Mouse (Mus musculus): ENCODE results near the gene Acot1. TPM values are rescaled to one million over a fixed set of nuclear protein-coding genes. Genes with fewer than 3 reads are reported as not detected.
"Not testable (repeated sequence)": the region's sequence is repeated elsewhere in the genome, so short reads cannot be mapped to it uniquely, and the experiment has no call there.

Gene Acot1
- total and polyA plus RNA-seq, 3 experiments: 1.5 to 12.7 TPM; not detected in 1

GRCm38 (mm10) chr12:84044045-84044444 is 34.8 kb downstream of the Acot1 start:
- Histone ChIP-seq H3K9me3 (replicated peaks; ENCODE audit: insufficient read depth, low read length) (no peaks in the 10 kb centered on the region), H3K27me3 (ENCODE audit: control insufficient read depth in 1 of 2, insufficient read depth in 2 of 2, low read length in 2 of 2) (no peaks in the 10 kb centered on the region), H3K79me2 (ENCODE audit: control insufficient read depth, insufficient read depth, low read length, poor library complexity) (no peaks in the 10 kb centered on the region), H3K27ac (ENCODE audit: control insufficient read depth, low read depth, low read length) (no peak overlapping the region), H3K9ac (ENCODE audit: control insufficient read depth, low read depth, low read length, poor library complexity, severe bottlenecking) (no peak overlapping the region), H3K4me3 (ENCODE audit: control insufficient read depth in 1 of 2, insufficient read depth in 1 of 2, low read depth in 2 of 2, low read length in 2 of 2) (no peak overlapping the region), H3K36me3 (ENCODE audit: control insufficient read depth in 1 of 2, insufficient read depth in 2 of 2, low read length in 2 of 2) (no peaks in the 10 kb centered on the region; a peak in 1 of 4 replicates), H3K4me1 (ENCODE audit: control insufficient read depth in 1 of 2, insufficient read depth in 2 of 2, low read length in 2 of 2) (no peaks in the 10 kb centered on the region)
- no peak for TF ChIP-seq TCF12 (IDR thresholded peaks at IDR 0.05; ENCODE audit: low read depth, low read length)
- no peak for DNase-seq (ENCODE audit: low read depth, low spot score)

- DNase-seq (ENCODE audit: low read depth, low spot score): no peak
- H3K9me3 ChIP-seq (replicated peaks; ENCODE audit: insufficient read depth, low read length): no peaks in the 10 kb centered on the region
- H3K36me3 ChIP-seq (ENCODE audit: control insufficient read depth in 1 of 2, insufficient read depth in 2 of 2, low read length in 2 of 2): no peaks in the 10 kb centered on the region
- no peaks in the 10 kb centered on the region for H3K4me1 ChIP-seq (ENCODE audit: control insufficient read depth in 1 of 2, insufficient read depth in 2 of 2, low read length in 2 of 2)
- H3K27me3 ChIP-seq (ENCODE audit: control insufficient read depth in 1 of 2, insufficient read depth in 2 of 2, low read length in 2 of 2): no peaks in the 10 kb centered on the region
- H3K27ac ChIP-seq (ENCODE audit: control insufficient read depth, low read depth, low read length): no peak overlapping the region
- no peak overlapping the region for H3K9ac ChIP-seq (ENCODE audit: control insufficient read depth, low read depth, low read length, poor library complexity, severe bottlenecking)
- H3K4me3 ChIP-seq (ENCODE audit: control insufficient read depth in 1 of 2, insufficient read depth in 1 of 2, low read depth in 2 of 2, low read length in 2 of 2): no peak overlapping the region
- TF ChIP-seq MAFK (IDR thresholded peaks at IDR 0.05; ENCODE audit: borderline replicate concordance, low read depth, low read length) (no peak), RAD21 (IDR thresholded peaks at IDR 0.05; ENCODE audit: low read depth, low read length) (no peak), E2F4 (IDR thresholded peaks at IDR 0.05; ENCODE audit: borderline replicate concordance, low read depth, low read length) (no peak), POLR2AphosphoS5 (IDR thresholded peaks at IDR 0.05; ENCODE audit: borderline replicate concordance, low read depth, low read length) (no peak), RCOR1 (IDR thresholded peaks at IDR 0.05; ENCODE audit: low read depth, low read length) (no peak), MXI1 (IDR thresholded peaks at IDR 0.05; ENCODE audit: low read depth, low read length) (no peak), USF2 (IDR thresholded peaks at IDR 0.05; ENCODE audit: borderline replicate concordance in 1 of 2, insufficient read depth in 1 of 2, low read depth in 1 of 2, low read length in 2 of 2) (no peak), POLR2AphosphoS2 (IDR thresholded peaks at IDR 0.05; ENCODE audit: low read length) (no peak), MEF2A (IDR thresholded peaks at IDR 0.05; ENCODE audit: extremely low read depth, insufficient replicate concordance, low read depth, low read length, poor library complexity, severe bottlenecking) (no peak)
- no peaks in the 10 kb centered on the region for H3K79me2 ChIP-seq (ENCODE audit: control insufficient read depth, insufficient read depth, low read length, poor library complexity)
These were observed 37.6 kb downstream of the Acot1 start for GRCm38 (mm10) chr12:84046906-84047305.

GRCm38 (mm10) chr12:84050744-84051143 is 41.5 kb downstream of the Acot1 start:
- not testable (repeated sequence) for H3K9me3 ChIP-seq (replicated peaks; ENCODE audit: insufficient read depth, low read length); H3K79me2 ChIP-seq (ENCODE audit: control insufficient read depth, insufficient read depth, low read length, poor library complexity); H3K27ac ChIP-seq (ENCODE audit: control insufficient read depth, low read depth, low read length); DNase-seq (ENCODE audit: low read depth, low spot score); H3K4me3 ChIP-seq (ENCODE audit: control insufficient read depth in 1 of 2, insufficient read depth in 1 of 2, low read depth in 2 of 2, low read length in 2 of 2); H3K27me3 ChIP-seq (ENCODE audit: control insufficient read depth in 1 of 2, insufficient read depth in 2 of 2, low read length in 2 of 2); H3K9ac ChIP-seq (ENCODE audit: control insufficient read depth, low read depth, low read length, poor library complexity, severe bottlenecking); H3K36me3 ChIP-seq (ENCODE audit: control insufficient read depth in 1 of 2, insufficient read depth in 2 of 2, low read length in 2 of 2); H3K4me1 ChIP-seq (ENCODE audit: control insufficient read depth in 1 of 2, insufficient read depth in 2 of 2, low read length in 2 of 2)

All from MEL (cell line).